Mouse (Mus musculus): ENCODE measurements around the gene Fam78a. TPM values are rescaled to one million over a fixed set of nuclear protein-coding genes. Genes with fewer than 3 reads are reported as not detected.
A peak's percentile ranks its signal among the peaks of the same experiment; 100 is the strongest.
"Not testable (repeated sequence)": the region's sequence is repeated elsewhere in the genome, so short reads cannot be mapped to it uniquely, and the experiment has no call there.

The Fam78a gene
- polyA plus RNA-seq, 1 experiment from 2014 or later: 2.5 TPM

DNA sequence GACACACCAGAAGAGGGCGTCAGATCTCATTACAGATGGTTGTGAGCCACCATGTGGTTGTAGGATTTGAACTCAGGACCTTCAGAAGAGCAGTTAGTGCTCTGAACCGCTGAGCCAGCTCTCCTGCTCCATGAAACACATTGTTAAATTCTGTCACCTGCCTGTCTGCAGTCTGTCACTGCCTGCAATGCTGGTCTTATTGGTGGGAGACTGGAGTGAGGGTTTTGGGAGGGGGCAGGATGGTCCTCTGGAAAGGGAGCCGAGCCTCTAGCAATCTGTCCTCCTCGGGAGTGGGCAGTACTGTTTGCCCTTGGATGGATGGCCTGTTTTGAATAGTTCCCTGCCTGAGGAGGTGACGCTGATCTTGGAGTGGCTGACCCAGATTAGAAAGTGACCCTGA is 40.8 kb downstream of the Fam78a start:
- ATAC-seq: no peak
- Histone ChIP-seq H3K9me3 (ENCODE audit: low read length) (no peaks in the 10 kb centered on the region), H3K27ac (ENCODE audit: low read length) (no peak overlapping the region), H3K9ac (replicated peaks; ENCODE audit: low read depth) (no peak overlapping the region), H3K4me3 (ENCODE audit: low read depth, low read length) (no peak overlapping the region), H3K36me3 (ENCODE audit: insufficient read depth, low read length) (peaks cover 44% of the 10 kb centered on the region), H3K4me1 (ENCODE audit: insufficient read depth, low read depth, low read length) (no peaks in the 10 kb centered on the region), H3K27me3 (replicated peaks; ENCODE audit: insufficient read depth, low read length) (no peaks in the 10 kb centered on the region), H3K4me2 (replicated peaks; ENCODE audit: low read depth, low read length) (no peak overlapping the region)
- DNase-seq (ENCODE audit: low spot score): no peak
- WGBS: 64% methylated on average over 5 of the region's 5 CpGs
- TF ChIP-seq EP300 (IDR thresholded peaks at IDR 0.05): no peak
- TF ChIP-seq CTCF (IDR thresholded peaks at IDR 0.05): no peak

DNA sequence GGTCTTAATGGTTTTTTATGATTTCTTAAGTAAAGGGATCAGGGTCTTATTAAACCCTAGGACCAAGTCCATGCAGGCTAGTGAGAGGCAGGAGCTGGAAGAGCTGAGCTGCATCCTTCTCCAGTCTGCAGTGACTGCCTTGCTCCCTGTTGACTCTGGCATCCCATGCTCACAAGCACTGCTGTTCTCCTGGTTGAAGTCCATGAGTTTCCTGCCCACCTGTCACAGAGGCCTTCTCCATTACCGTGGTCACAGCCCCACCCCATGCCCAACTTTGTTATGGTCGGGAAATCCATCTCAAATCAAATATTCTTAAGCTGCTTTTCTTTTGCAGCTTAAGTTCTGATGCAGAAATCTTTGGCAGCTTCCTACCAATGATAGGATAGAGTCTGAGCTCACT is 43.6 kb downstream of the Fam78a start:
- no peak for TF ChIP-seq EP300 (IDR thresholded peaks at IDR 0.05)
- no peak for TF ChIP-seq CTCF (IDR thresholded peaks at IDR 0.05)
- no peak for ATAC-seq
- H3K27me3 ChIP-seq (replicated peaks; ENCODE audit: insufficient read depth, low read length): no peaks in the 10 kb centered on the region
- H3K36me3 ChIP-seq (ENCODE audit: insufficient read depth, low read length): peaks cover 34% of the 10 kb centered on the region
- no peak overlapping the region for H3K27ac ChIP-seq (ENCODE audit: low read length)
- no peaks in the 10 kb centered on the region for H3K4me1 ChIP-seq (ENCODE audit: insufficient read depth, low read depth, low read length)
- 97% methylated on average over 2 of the region's 2 CpGs for WGBS
- no peak overlapping the region for H3K4me2 ChIP-seq (replicated peaks; ENCODE audit: low read depth, low read length)
- H3K9me3 ChIP-seq (ENCODE audit: low read length): no peaks in the 10 kb centered on the region
- H3K9ac ChIP-seq (replicated peaks; ENCODE audit: low read depth): no peak overlapping the region
- DNase-seq (ENCODE audit: low spot score): no peak
- H3K4me3 ChIP-seq (ENCODE audit: low read depth, low read length): no peak overlapping the region

DNA sequence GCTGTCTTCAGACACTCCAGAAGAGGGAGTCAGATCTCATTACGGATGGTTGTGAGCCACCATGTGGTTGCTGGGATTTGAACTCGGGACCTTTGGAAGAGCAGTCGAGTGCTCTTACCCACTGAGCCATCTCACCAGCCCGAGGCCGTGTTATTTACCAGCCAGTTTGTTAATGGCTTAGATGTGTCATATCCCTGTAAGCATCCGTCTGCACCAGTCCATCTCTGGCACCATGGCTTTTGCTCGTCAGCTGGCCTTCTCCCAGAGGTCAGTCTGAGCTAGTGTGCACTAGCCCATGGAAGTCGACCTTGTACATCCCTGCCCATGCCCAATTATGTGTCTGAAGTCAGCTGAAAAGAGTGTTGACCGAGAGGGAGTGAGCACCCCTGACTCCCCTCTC is 44.0 kb downstream of the Fam78a start:
- not testable (repeated sequence) for DNase-seq (ENCODE audit: low spot score); H3K4me3 ChIP-seq (ENCODE audit: low read depth, low read length); H3K27me3 ChIP-seq (replicated peaks; ENCODE audit: insufficient read depth, low read length); H3K9ac ChIP-seq (replicated peaks; ENCODE audit: low read depth); H3K9me3 ChIP-seq (ENCODE audit: low read length); H3K4me2 ChIP-seq (replicated peaks; ENCODE audit: low read depth, low read length); H3K27ac ChIP-seq (ENCODE audit: low read length); ATAC-seq; H3K4me1 ChIP-seq (ENCODE audit: insufficient read depth, low read depth, low read length)
- WGBS: 88% methylated on average over 9 of the region's 9 CpGs
- peaks cover 29% of the 10 kb centered on the region for H3K36me3 ChIP-seq (ENCODE audit: insufficient read depth, low read length)

DNA sequence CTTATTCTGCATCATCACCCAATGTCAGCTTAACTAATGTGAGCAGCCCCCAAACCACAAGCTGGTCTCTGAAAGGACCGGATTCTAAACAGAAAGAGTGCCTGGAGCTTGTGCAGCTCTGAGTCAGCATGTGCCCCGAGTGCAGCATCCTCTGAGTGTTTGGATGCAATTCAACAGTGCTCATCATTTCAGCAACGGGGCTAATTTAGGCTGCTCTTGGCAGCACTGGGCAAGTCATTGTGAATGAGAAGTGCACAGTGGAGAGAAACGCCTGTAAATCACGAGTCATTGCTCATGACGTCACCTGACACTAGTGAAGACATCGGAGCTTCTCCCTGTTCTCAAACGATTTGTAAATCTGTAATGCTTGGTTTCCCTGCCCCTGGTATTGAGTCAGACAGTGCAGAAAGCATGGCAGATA is 46.0 kb downstream of the Fam78a start:
- WGBS: 79% methylated on average over 8 of the region's 8 CpGs
- TF ChIP-seq CTCF (IDR thresholded peaks at IDR 0.05) (no peak), EP300 (IDR thresholded peaks at IDR 0.05) (no peak)
- H3K4me1 ChIP-seq (ENCODE audit: insufficient read depth, low read depth, low read length): no peaks in the 10 kb centered on the region
- DNase-seq (ENCODE audit: low spot score) (no peak), ATAC-seq (no peak)
- H3K9me3 ChIP-seq (ENCODE audit: low read length): no peaks in the 10 kb centered on the region
- no peak overlapping the region for H3K9ac ChIP-seq (replicated peaks; ENCODE audit: low read depth)
- no peaks in the 10 kb centered on the region for H3K27me3 ChIP-seq (replicated peaks; ENCODE audit: insufficient read depth, low read length)
- H3K4me3 ChIP-seq (ENCODE audit: low read depth, low read length): no peak overlapping the region
- no peak overlapping the region for H3K4me2 ChIP-seq (replicated peaks; ENCODE audit: low read depth, low read length)
- H3K36me3 ChIP-seq (ENCODE audit: insufficient read depth, low read length): peaks cover 18% of the 10 kb centered on the region
- no peak overlapping the region for H3K27ac ChIP-seq (ENCODE audit: low read length)

DNA sequence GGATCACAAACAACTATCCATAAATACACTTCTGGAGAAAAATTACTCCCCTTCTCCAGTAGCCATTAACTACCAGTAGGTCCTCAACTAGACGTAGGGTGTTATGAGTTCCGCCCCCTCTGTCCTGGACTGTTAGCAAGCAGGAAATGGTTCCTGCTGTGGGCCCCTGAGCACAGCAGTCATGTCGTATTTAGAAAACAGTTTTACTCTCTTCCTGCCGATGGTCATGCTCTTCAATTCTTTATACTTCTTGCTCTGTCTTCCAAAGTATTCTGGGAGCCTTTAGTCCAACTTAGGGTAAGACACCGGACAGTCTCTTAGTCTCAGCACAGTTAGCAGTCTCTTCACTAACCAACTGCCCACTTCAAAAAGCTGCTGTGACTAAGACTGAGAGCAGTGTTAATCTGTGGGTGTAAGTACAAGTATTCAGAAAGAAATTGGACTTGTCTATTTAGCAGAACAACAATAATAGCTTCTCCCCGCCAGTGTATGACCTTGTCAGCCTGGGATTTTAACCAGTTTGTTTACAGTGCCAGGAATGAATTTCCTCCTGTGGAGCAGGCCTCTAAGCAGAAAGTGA is 47.3 kb downstream of the Fam78a start:
- no peak overlapping the region for H3K4me3 ChIP-seq (ENCODE audit: low read depth, low read length)
- peaks cover 22% of the 10 kb centered on the region for H3K36me3 ChIP-seq (ENCODE audit: insufficient read depth, low read length)
- ATAC-seq: no peak
- 56% methylated on average over 6 of the region's 6 CpGs for WGBS
- H3K9ac ChIP-seq (replicated peaks; ENCODE audit: low read depth): 0 out of 2 replicates have a peak overlapping the region, but pooled peaks have one; percentile 2
- H3K27ac ChIP-seq (ENCODE audit: low read length): peak overlapping the region; percentile 45
- no peaks in the 10 kb centered on the region for H3K4me1 ChIP-seq (ENCODE audit: insufficient read depth, low read depth, low read length)
- TF ChIP-seq EP300 (IDR thresholded peaks at IDR 0.05): no peak
- no peak overlapping the region for H3K4me2 ChIP-seq (replicated peaks; ENCODE audit: low read depth, low read length)
- no peaks in the 10 kb centered on the region for H3K9me3 ChIP-seq (ENCODE audit: low read length)
- no peaks in the 10 kb centered on the region for H3K27me3 ChIP-seq (replicated peaks; ENCODE audit: insufficient read depth, low read length)
- no peak for DNase-seq (ENCODE audit: low spot score)

DNA sequence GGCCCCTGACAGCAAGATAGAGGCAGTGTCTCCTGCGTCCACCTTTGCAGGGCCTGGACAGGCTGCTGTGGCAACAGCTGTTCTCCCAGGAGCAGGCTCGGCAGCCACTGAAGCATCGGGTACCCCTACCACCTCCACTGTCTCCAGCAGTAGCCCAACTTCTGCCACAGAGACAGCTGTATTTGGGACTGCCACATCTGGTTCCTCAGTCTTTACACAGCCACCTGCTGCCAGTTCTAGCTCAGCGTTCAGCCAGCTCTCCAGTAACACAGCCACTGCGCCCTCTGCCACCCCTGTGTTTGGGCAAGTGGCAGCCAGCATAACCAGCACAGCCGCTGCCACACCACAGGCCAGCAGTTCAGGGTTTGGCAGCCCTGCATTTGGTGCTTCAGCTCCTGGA is 50.5 kb downstream of the Fam78a start:
- Histone ChIP-seq H3K9ac (replicated peaks; ENCODE audit: low read depth) (no peak overlapping the region), H3K27ac (ENCODE audit: low read length) (no peak overlapping the region), H3K4me1 (ENCODE audit: insufficient read depth, low read depth, low read length) (no peaks in the 10 kb centered on the region), H3K4me3 (ENCODE audit: low read depth, low read length) (no peak overlapping the region), H3K36me3 (ENCODE audit: insufficient read depth, low read length) (peaks cover 15% of the 10 kb centered on the region; the same call in 1 of the 2 replicates), H3K9me3 (ENCODE audit: low read length) (no peaks in the 10 kb centered on the region), H3K27me3 (replicated peaks; ENCODE audit: insufficient read depth, low read length) (no peaks in the 10 kb centered on the region), H3K4me2 (replicated peaks; ENCODE audit: low read depth, low read length) (no peak overlapping the region)
- ATAC-seq (no peak), DNase-seq (ENCODE audit: low spot score) (no peak)
- no peak for TF ChIP-seq CTCF (IDR thresholded peaks at IDR 0.05)
- TF ChIP-seq EP300 (IDR thresholded peaks at IDR 0.05): no peak
- 94% methylated on average over 6 of the region's 6 CpGs for WGBS

DNA sequence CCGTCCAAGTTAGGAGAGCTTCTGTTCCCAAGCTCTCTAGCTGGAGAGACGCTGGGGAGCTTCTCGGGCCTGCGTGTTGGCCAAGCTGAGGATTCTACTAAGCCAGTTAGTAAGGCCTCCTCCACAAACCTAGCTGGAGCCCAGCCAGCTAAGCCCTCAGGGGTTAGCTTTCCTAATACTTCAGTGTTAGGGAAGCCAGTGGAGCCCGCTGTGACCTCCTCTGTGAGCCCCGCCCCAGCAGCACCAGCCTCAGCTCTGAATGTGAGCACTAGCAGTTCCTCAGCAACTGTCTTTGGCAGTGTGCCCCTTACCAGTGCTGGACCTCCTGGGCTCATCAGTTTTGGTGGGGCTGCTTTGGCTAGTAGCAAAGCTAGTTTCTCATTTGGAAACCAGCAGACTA is 51.2 kb downstream of the Fam78a start:
- TF ChIP-seq CTCF (IDR thresholded peaks at IDR 0.05): no peak
- no peak for TF ChIP-seq EP300 (IDR thresholded peaks at IDR 0.05)
- H3K4me3 ChIP-seq (ENCODE audit: low read depth, low read length): no peak overlapping the region
- no peaks in the 10 kb centered on the region for H3K4me1 ChIP-seq (ENCODE audit: insufficient read depth, low read depth, low read length)
- 91% methylated on average over 6 of the region's 6 CpGs for WGBS
- no peak overlapping the region for H3K9ac ChIP-seq (replicated peaks; ENCODE audit: low read depth)
- H3K27ac ChIP-seq (ENCODE audit: low read length): no peak overlapping the region
- no peak for DNase-seq (ENCODE audit: low spot score)
- no peak for ATAC-seq
- no peaks in the 10 kb centered on the region for H3K9me3 ChIP-seq (ENCODE audit: low read length)
- H3K27me3 ChIP-seq (replicated peaks; ENCODE audit: insufficient read depth, low read length): no peaks in the 10 kb centered on the region
- peaks cover 15% of the 10 kb centered on the region; the same call in 1 of the 2 replicates for H3K36me3 ChIP-seq (ENCODE audit: insufficient read depth, low read length)
- no peak overlapping the region for H3K4me2 ChIP-seq (replicated peaks; ENCODE audit: low read depth, low read length)

Measured in lung, postnatal 0 days (tissue).